Mouse (Mus musculus): ENCODE measurements around the gene Chgb. TPM values are rescaled to one million over a fixed set of nuclear protein-coding genes. Genes with fewer than 3 reads are reported as not detected.

The Chgb gene
- total RNA-seq, 1 experiment from 2014 or later = not detected

- peak; percentile 97 for ATAC-seq (replicated peaks; ENCODE audit: insufficient number of reproducible peaks, low FRiP score, low TSS enrichment, poor library complexity, severe bottlenecking)
These were observed 34.7 kb downstream of the Chgb start, which contains the start of the genes Trmt6 and Mcm8 for GRCm38 (mm10) chr2:132815608-132816314. Trmt6 (minus strand) TSS chr2:132816055. Mcm8 (plus strand) TSS chr2:132816141.

GRCm38 (mm10) chr2:132841071-132841470, 60.0 kb downstream of the Chgb start:
- no peak for ATAC-seq (replicated peaks; ENCODE audit: insufficient number of reproducible peaks, low FRiP score, low TSS enrichment, poor library complexity, severe bottlenecking)

Other genes starting within 250 kb of the Chgb start
- 230 to 311 TPM (median 284 TPM) in 3 replicates for gene Gpcpd1, start 193.5 kb upstream of the Chgb start, total RNA-seq (2017)
- 15.0 to 21.8 TPM (median 15.4 TPM) in 3 replicates for gene Shld1, start 94.3 kb upstream of the Chgb start, total RNA-seq (2017)
- 19.3 to 34.4 TPM (median 30.2 TPM) in 3 replicates for gene Trmt6, start 34.8 kb downstream of the Chgb start, total RNA-seq (2017)
- gene Mcm8, start 34.9 kb downstream of the Chgb start, total RNA-seq (2017) = 0.86 to 4.1 TPM (median 1.8 TPM) in 3 replicates
- gene Crls1, start 65.4 kb downstream of the Chgb start, total RNA-seq (2017) = 11.0 to 15.4 TPM (median 11.7 TPM) in 3 replicates
- gene Lrrn4, start 99.6 kb downstream of the Chgb start, total RNA-seq (2017) = not detected in 3 replicates
- not detected in 3 replicates for gene Fermt1, start 164.6 kb downstream of the Chgb start, total RNA-seq (2017)